Mouse (Mus musculus) liver, embryonic 15.5 days (tissue): ENCODE measurements around the gene Rdh9. TPM values are rescaled to one million over a fixed set of nuclear protein-coding genes. Genes with fewer than 3 reads are reported as not detected.

Source experiments
- ATAC-seq: fragments of 200-750 bp; cut with Nextera tagmentation; 2 replicates; pipeline ENCODE4 v1.8.0; 2017; ENCODE audit warnings: moderate number of reproducible peaks, mild to moderate bottlenecking, moderate library complexity; ENCODE audit not compliant: insufficient read depth
- H3K27ac ChIP-seq: fragments of 300-500 bp; sonication (generic); replicated peaks from 2 replicates; pipeline ENCODE4 v1.5.1; 2015; ENCODE audit warnings: mild to moderate bottlenecking, inconsistent platforms
- H3K27me3 ChIP-seq: fragments of 300-500 bp; sonication (generic); 2 replicates; pipeline ENCODE4 v1.6.1; 2015; ENCODE audit warnings: mild to moderate bottlenecking, inconsistent platforms
- H3K36me3 ChIP-seq: fragments of 300-500 bp; sonication (generic); replicated peaks from 2 replicates; pipeline ENCODE4 v1.6.1; 2015; ENCODE audit warnings: moderate library complexity, mild to moderate bottlenecking, inconsistent platforms
- H3K4me1 ChIP-seq: fragments of 300-500 bp; sonication (generic); replicated peaks from 2 replicates; pipeline ENCODE4 v1.6.1; 2015; ENCODE audit warnings: inconsistent platforms
- H3K4me2 ChIP-seq: fragments of 300-500 bp; sonication (generic); 2 replicates; pipeline ENCODE4 v1.6.1; 2015; ENCODE audit warnings: moderate library complexity, mild to moderate bottlenecking, inconsistent platforms
- H3K4me3 ChIP-seq: fragments of 300-500 bp; sonication (generic); replicated peaks from 2 replicates; pipeline ENCODE4 v1.5.1; 2015; ENCODE audit warnings: mild to moderate bottlenecking, inconsistent platforms
- H3K9ac ChIP-seq: fragments of 300-500 bp; sonication (generic); 2 replicates; pipeline ENCODE4 v1.6.1; 2015; ENCODE audit warnings: moderate library complexity, mild to moderate bottlenecking, inconsistent platforms
- H3K9me3 ChIP-seq: fragments of 300-500 bp; sonication (generic); replicated peaks from 2 replicates; pipeline ENCODE4 v1.6.1; 2016; ENCODE audit warnings: inconsistent platforms
- WGBS: fragments of 180-500 bp; shearing (Covaris S2); methylation state at CpG from one replicate; pipeline ENCODE4 v1.1.7; 2015; ENCODE audit warnings: mixed read lengths; ENCODE audit not compliant: insufficient replicate concordance; 5-methylcytosine and 5-hydroxymethylcytosine counted together
- polyA plus RNA-seq: library from polyadenylated mRNA; unstranded; fragments of >200 nt; fragmentation: Nextera tagmentation; extraction: Ambion mirVana; gene quantifications from 2 replicates; pipeline ENCODE4 v1.2.1, GENCODE M21; 2015

Rdh9 gene
- polyA plus RNA-seq, result not detected in 2 replicates

DNA sequence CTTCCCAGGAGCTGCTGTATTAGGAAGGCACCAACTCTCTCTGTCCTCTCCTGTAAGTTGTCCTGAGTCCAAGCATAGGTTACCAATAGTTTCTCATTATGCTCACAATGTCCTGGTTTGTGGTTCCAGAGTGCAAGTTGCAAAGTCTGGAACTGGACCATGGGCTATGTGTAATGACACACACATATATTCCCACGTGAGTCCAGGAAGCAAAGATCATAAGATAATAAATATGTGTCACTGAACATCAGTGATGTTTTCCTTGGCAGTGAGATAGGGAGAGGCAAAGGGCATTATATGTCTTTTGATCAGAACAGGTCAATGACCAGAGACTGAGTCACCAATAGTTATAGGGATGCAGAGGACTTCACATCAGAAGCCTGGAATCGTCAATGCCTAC lies at the start of gene Rdh9:
TSS of gene Rdh9 (plus strand) at position 376 of the 400 bp plus-strand sequence.
- Histone ChIP-seq H3K9me3 (no peaks in the 10 kb centered on the region), H3K9ac (no peak within 1 kb of the TSS), H3K4me2 (no peak within 1 kb of the TSS), H3K27me3 (no peaks in the 10 kb centered on the region), H3K4me1 (no peaks in the 10 kb centered on the region), H3K27ac (no peak within 1 kb of the TSS), H3K36me3 (no peaks in the 10 kb centered on the region), H3K4me3 (no peak within 1 kb of the TSS)
- 42% methylated on average over 2 of the region's 2 CpGs for WGBS
- ATAC-seq, result peak; percentile 28; the same call in 1 of the 2 replicates

DNA sequence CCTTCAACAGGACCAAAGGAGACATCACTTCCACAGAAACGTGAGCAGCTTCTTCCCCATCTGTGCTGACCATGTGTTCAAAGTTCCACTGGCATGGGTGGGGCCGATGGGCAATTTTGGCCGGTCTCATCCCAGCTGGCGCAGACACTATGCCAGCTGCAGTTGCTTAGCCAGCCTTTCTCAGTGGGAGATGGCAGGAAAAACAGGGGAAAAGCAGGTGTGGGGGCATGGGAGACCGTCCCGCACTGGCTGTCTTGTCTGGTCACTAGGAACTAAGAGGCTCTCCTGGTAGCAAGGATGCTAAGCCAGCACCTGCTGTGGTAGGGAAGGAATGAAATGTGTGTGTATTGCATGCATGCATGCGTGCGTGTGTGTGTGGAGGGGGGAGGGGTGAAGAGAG lies 47.7 kb upstream of the Rdh9 start:
- Histone ChIP-seq H3K4me2 (peak overlapping the region; percentile 27), H3K27me3 (peaks cover 14% of the 10 kb centered on the region), H3K36me3 (no peaks in the 10 kb centered on the region), H3K27ac (no peak overlapping the region), H3K9ac (peak overlapping the region; percentile 6; the same call in 1 of the 2 replicates), H3K4me1 (peaks cover 80% of the 10 kb centered on the region), H3K9me3 (no peaks in the 10 kb centered on the region), H3K4me3 (no peak overlapping the region)
- 62% methylated on average over 8 of the region's 8 CpGs for WGBS
- ATAC-seq, result no peak

DNA sequence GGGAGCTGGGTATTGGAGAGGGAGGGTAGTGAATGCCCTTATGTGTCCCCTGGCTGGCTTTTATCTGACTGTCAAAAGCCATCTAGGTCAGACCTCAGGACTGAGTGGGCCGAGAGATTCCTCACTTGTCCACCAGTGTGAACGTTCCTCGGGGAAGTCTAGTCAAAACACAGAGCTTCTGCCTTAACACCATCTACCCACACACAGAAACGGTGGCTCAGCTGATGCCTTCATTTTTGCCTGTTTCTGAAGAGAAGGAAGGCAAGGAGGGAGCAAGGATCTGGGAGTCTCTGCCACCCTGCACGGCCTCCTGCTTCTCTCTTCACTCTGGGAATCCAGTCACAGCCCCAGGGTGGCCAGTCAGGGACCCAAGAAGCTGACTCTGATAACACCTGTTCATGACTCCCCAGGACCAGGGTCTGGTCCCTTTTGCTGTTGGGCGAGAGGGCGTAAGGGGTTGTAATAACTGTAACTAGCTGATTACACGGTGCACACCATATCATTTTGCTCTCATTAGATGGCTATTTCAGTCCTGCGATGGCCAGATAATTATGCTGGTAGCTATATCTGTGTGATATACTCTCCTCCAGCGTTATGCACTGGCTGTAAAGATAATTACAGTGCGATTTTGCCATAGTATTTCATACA lies 45.8 kb upstream of the Rdh9 start:
- Histone ChIP-seq H3K27ac (peak overlapping the region; percentile 85), H3K4me1 (peaks cover 87% of the 10 kb centered on the region)

DNA sequence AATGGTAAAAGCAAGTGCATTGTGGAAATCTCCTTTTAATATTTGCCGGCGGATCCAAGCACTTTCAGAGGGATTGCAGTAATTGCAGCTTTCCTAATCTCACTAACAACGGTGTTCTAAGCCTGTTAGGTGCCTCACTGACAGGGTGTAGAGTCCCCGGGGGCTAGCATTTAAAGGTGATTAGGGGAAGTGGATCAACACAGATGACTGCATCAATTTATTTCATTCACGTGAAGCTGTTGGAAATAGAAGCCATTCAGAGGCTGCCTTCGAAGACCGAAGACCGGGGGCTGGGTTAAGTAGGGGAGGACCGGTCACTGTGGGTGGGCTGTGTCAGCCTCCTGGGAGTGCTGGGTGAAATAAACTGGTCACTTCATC lies 45.3 kb upstream of the Rdh9 start:
- Histone ChIP-seq H3K27me3 (peaks cover 5% of the 10 kb centered on the region), H3K9me3 (no peaks in the 10 kb centered on the region), H3K4me1 (peaks cover 89% of the 10 kb centered on the region), H3K4me2 (peak overlapping the region; percentile 54), H3K4me3 (no peak overlapping the region), H3K9ac (peak overlapping the region; percentile 13; the same call in 1 of the 2 replicates), H3K36me3 (no peaks in the 10 kb centered on the region), H3K27ac (peak overlapping the region; percentile 85)
- ATAC-seq, result no peak
- WGBS, result 38% methylated on average over 9 of the region's 9 CpGs

More for the DNA sequence above, 45.8 kb upstream of the Rdh9 start:
- H3K4me3 ChIP-seq, result no peak overlapping the region
- H3K27me3 ChIP-seq, result peaks cover 5% of the 10 kb centered on the region
- H3K9ac ChIP-seq, result peak overlapping the region; percentile 16; the same call in 1 of the 2 replicates
- no peaks in the 10 kb centered on the region for H3K9me3 ChIP-seq
- H3K4me2 ChIP-seq, result peak overlapping the region; percentile 54
- peak; percentile 90 for ATAC-seq
- H3K36me3 ChIP-seq, result no peaks in the 10 kb centered on the region
- WGBS, result 22% methylated on average over 11 of the region's 11 CpGs

DNA sequence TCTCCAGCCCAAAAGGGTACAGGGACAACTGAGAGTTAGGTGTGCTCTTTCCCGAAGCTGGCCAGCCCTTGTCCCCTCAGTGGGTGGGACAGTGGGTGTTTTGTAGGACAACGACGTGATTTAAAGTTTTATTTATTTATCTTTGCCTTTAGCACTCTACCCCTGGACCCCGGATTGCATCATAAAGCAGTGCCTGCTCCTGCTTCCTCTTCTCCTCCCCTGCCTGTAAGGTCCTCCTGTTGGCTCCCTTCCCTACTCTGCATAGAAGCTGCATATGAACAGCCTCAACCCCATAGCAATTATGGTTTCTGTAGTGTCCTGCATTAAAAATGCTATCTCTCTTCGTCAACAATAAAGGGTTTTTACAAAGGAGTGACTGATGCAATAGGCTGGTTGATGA lies 44.8 kb upstream of the Rdh9 start:
- 0 out of 2 replicates have a peak overlapping the region, but pooled peaks have one; percentile 13 for H3K9ac ChIP-seq
- no peak overlapping the region for H3K4me3 ChIP-seq
- no peaks in the 10 kb centered on the region for H3K9me3 ChIP-seq
- ATAC-seq, result no peak
- no peaks in the 10 kb centered on the region for H3K36me3 ChIP-seq
- peaks cover 5% of the 10 kb centered on the region for H3K27me3 ChIP-seq
- 15% methylated on average over 5 of the region's 5 CpGs for WGBS
- peak overlapping the region; percentile 54 for H3K4me2 ChIP-seq
- H3K27ac ChIP-seq, result peak overlapping the region; percentile 85
- peaks cover 93% of the 10 kb centered on the region for H3K4me1 ChIP-seq

DNA sequence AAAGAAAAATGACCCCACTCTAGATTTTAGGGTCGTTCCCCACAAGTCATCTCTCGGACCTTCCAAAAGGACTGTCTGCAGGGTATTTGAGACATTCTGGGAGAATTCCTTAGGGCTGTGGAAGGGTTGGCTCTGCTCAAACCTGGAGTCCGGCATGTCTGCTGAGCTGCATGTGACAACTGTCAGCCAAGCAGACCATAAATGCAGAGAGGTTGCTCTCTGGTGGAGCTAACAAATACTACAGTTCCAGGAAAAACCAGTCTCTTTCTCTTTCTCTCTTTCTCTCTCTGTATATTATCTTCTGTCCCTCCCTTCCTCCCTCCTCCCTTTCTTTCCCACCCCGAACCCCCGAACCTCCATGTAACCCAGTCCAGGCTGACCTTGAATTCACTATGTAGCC lies 41.8 kb upstream of the Rdh9 start:
- 30% methylated on average over 5 of the region's 5 CpGs for WGBS
- ATAC-seq, result no peak
- Histone ChIP-seq H3K4me1 (peaks cover 95% of the 10 kb centered on the region), H3K9ac (no peak overlapping the region), H3K27ac (no peak overlapping the region), H3K4me3 (no peak overlapping the region), H3K27me3 (no peaks in the 10 kb centered on the region), H3K36me3 (no peaks in the 10 kb centered on the region), H3K9me3 (no peaks in the 10 kb centered on the region), H3K4me2 (0 out of 2 replicates have a peak overlapping the region, but pooled peaks have one; percentile 6)

DNA sequence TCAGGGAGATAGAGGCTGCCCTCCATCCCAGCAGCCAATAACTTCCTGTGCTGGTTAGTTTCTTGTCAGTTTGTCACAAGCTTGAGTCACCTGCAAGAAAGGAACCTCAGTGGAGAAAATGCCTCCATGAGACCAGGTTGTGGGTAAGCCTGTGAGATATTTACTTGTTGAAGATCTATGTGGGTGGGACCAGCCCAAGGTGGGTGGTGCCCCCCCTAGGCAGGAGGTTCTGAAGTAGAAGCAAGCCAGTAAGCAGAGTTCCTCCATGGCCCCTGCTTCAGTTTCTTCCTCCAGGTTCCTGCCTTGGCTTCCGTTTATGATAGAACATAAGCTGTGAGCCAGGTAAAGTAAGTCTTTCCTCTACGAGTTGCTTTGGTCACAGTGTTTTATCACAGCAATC lies 39.9 kb upstream of the Rdh9 start:
- Histone ChIP-seq H3K27me3 (no peaks in the 10 kb centered on the region; the same call in 1 of the 2 replicates), H3K4me1 (peaks cover 92% of the 10 kb centered on the region), H3K4me3 (no peak overlapping the region), H3K9me3 (no peaks in the 10 kb centered on the region), H3K36me3 (peaks cover 1% of the 10 kb centered on the region), H3K27ac (peak overlapping the region; percentile 49), H3K9ac (no peak overlapping the region), H3K4me2 (no peak overlapping the region)
- WGBS, result 31% methylated on average over 2 of the region's 2 CpGs
- ATAC-seq, result no peak

DNA sequence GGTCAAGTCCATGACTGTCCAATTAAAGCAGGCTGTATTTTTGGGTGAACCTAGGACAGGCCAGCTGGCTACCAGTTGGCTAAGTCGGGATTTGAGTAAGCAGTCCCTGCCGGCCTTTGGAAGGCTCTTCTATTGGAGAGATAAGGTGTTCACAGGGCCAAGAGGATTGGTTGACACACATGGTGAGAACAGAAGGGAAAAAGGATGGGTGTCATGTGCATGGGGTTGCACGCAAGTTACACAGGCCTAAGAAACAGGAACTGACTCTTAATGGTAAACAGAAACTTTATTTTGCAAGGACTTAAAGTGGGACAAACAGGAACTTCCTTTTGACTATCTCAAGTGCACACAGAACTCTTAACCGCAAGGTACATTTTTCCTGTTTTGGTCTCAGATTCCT lies 39.3 kb upstream of the Rdh9 start:
- H3K9me3 ChIP-seq, result no peaks in the 10 kb centered on the region
- no peak overlapping the region for H3K4me3 ChIP-seq
- no peak for ATAC-seq
- peaks cover 86% of the 10 kb centered on the region for H3K4me1 ChIP-seq
- no peaks in the 10 kb centered on the region; the same call in 1 of the 2 replicates for H3K27me3 ChIP-seq
- H3K4me2 ChIP-seq, result no peak overlapping the region
- H3K36me3 ChIP-seq, result peaks cover 8% of the 10 kb centered on the region
- no peak overlapping the region for H3K9ac ChIP-seq
- WGBS, result 21% methylated on average over 4 of the region's 4 CpGs
- no peak overlapping the region for H3K27ac ChIP-seq

DNA sequence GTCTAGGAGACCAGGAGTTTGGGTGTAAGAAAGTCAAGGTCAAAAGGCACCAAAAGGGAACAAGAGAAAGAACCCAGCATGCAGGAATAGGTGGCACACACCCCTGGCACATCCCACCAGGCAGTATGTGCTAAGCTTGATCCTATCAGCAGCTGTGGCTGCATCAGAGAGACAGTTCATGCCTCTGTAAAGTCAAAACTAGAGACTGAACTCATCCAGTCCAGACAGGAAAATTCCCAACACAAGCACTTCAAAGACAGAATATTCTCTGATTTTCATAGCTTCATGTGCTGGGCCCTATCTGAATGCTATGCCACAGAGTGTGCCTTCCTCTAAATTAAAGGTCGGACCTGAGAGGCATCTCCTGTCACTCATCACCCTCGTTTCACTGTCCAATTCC lies 38.6 kb upstream of the Rdh9 start:
- peaks cover 79% of the 10 kb centered on the region for H3K4me1 ChIP-seq
- peaks cover 14% of the 10 kb centered on the region for H3K36me3 ChIP-seq
- no peak overlapping the region for H3K4me2 ChIP-seq
- H3K9ac ChIP-seq, result no peak overlapping the region
- ATAC-seq, result no peak
- H3K9me3 ChIP-seq, result no peaks in the 10 kb centered on the region
- no peaks in the 10 kb centered on the region; the same call in 1 of the 2 replicates for H3K27me3 ChIP-seq
- no peak overlapping the region; the same call in 1 of the 2 replicates for H3K27ac ChIP-seq
- 18% methylated on average over 2 of the region's 2 CpGs for WGBS
- no peak overlapping the region for H3K4me3 ChIP-seq

DNA sequence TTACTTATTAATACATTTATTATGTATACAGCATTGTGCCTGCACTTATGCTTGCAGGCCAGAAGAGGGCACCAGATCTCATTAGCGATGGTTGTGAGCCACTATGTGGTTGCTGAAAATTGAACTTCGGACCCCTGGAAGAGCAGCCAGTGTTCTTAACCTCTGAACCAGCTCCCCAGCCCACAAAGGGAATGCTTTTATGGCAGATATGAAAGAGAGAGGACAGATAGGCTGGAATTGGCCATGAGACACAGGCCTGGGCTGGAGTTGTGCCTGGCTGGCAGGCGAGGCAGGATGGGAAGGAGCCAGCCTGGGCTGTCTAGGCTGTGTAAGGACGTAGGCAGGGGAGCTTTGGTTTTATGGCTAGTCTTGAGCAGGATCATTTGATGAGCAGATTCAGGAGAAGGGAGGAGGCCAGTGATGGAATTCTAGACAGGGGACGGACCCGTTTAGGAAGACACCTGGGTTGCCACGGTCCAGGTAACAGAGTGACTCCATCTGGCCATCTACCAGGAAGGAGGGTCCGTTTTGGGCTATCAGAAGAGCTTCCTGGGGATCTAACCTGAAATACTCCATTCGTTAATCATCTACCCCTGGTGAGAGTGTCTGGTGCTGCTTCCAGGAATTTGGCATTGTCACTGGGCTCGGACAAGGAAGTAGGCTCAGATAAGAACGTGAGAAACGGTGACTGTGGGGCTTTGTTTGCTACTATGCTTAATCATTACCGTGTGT lies 37.9 kb upstream of the Rdh9 start:
- Histone ChIP-seq H3K4me3 (peak overlapping the region; percentile 77), H3K4me1 (peaks cover 73% of the 10 kb centered on the region), H3K27me3 (no peaks in the 10 kb centered on the region; the same call in 1 of the 2 replicates), H3K27ac (peak overlapping the region; percentile 64), H3K9ac (no peak overlapping the region), H3K36me3 (peaks cover 22% of the 10 kb centered on the region), H3K9me3 (no peaks in the 10 kb centered on the region), H3K4me2 (peak overlapping the region; percentile 83)
- 26% methylated on average over 13 of the region's 13 CpGs for WGBS
- peak; percentile 39 for ATAC-seq

DNA sequence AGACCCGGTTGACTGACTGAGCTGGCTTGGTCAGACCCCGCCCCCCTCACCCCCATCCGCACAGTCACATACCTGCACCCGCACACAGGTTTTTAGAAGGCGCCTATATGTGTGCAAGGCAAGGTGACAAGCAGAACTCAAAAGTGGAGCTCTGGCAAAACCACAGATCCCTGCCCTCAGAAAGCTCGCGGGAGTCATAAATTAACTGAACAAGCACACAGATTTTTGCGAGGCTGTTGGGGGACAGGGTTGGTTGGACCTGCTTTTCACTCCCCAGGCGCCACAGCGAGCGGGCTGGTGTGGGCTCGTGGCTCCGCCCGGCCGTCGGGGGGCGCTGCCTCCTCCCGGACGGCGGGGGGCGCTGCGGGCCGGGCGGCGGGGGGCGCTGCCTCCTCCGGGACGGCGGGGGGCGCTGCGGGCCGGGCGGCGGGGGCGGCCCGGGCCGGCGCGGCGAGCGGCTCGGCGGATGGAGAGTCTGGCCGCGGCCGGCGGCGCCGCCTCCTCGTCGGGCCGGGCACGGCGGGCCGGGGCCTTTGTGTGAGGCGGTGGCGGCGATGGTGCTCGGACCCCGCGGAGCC lies 37.0 kb upstream of the Rdh9 start, which contains the start of gene Zbtb39:
TSS of gene Zbtb39 (plus strand) at position 456 of the 578 bp plus-strand sequence.
- H3K4me3 ChIP-seq, result peak within 1 kb of the TSS; percentile 77
- H3K9ac ChIP-seq, result peak within 1 kb of the TSS; percentile 77
- WGBS, result under 1% methylated on average over 36 of the region's 61 CpGs
- peaks cover 30% of the 10 kb centered on the region for H3K36me3 ChIP-seq
- ATAC-seq, result peak; percentile 70
- peak within 1 kb of the TSS; percentile 83 for H3K4me2 ChIP-seq
- no peaks in the 10 kb centered on the region; the same call in 1 of the 2 replicates for H3K27me3 ChIP-seq
- peaks cover 65% of the 10 kb centered on the region for H3K4me1 ChIP-seq
- H3K27ac ChIP-seq, result peak within 1 kb of the TSS; percentile 79
- no peaks in the 10 kb centered on the region for H3K9me3 ChIP-seq
